Mouse (Mus musculus) midbrain, embryonic 15.5 days (tissue): ENCODE results near the gene Cilp. TPM values are rescaled to one million over a fixed set of nuclear protein-coding genes. Genes with fewer than 3 reads are reported as not detected.
"Not testable (repeated sequence)": the region's sequence is repeated elsewhere in the genome, so short reads cannot be mapped to it uniquely, and the experiment has no call there.

Experiments
- ATAC-seq: fragments of 200-750 bp; cut with Nextera tagmentation; replicated peaks from 2 replicates; pipeline ENCODE4 v1.8.0; 2017; ENCODE audit warnings: moderate TSS enrichment
- H3K27ac ChIP-seq: fragments of 300-500 bp; sonication (generic); 2 replicates; pipeline ENCODE4 v1.5.1; 2015; ENCODE audit warnings: mild to moderate bottlenecking, inconsistent platforms
- H3K27me3 ChIP-seq: fragments of 300-500 bp; sonication (generic); replicated peaks from 2 replicates; pipeline ENCODE4 v1.6.1; 2015; ENCODE audit warnings: inconsistent platforms
- H3K36me3 ChIP-seq: fragments of 300-500 bp; sonication (generic); replicated peaks from 2 replicates; pipeline ENCODE4 v1.6.1; 2015; ENCODE audit warnings: inconsistent platforms
- H3K4me1 ChIP-seq: fragments of 300-500 bp; sonication (generic); 2 replicates; pipeline ENCODE4 v1.6.1; 2015; ENCODE audit warnings: inconsistent platforms
- H3K4me2 ChIP-seq: fragments of 300-500 bp; sonication (generic); 2 replicates; pipeline ENCODE4 v1.6.1; 2015; ENCODE audit warnings: inconsistent platforms, mild to moderate bottlenecking, moderate library complexity
- H3K4me3 ChIP-seq: fragments of 300-500 bp; sonication (generic); 2 replicates; pipeline ENCODE4 v1.5.1; 2015; ENCODE audit warnings: mild to moderate bottlenecking, inconsistent platforms
- H3K9ac ChIP-seq: fragments of 300-500 bp; sonication (generic); 2 replicates; pipeline ENCODE4 v1.6.1; 2015; ENCODE audit warnings: mild to moderate bottlenecking, inconsistent platforms
- H3K9me3 ChIP-seq: fragments of 300-500 bp; sonication (generic); 2 replicates; pipeline ENCODE4 v1.6.1; 2016; ENCODE audit warnings: inconsistent platforms
- WGBS: fragments of 180-500 bp; shearing (Covaris S2); methylation state at CpG from one replicate; pipeline ENCODE4 v1.1.7; 2015; ENCODE audit warnings: mixed read lengths; 5-methylcytosine and 5-hydroxymethylcytosine counted together
- polyA plus RNA-seq: library from polyadenylated mRNA; unstranded; fragments of >200 nt; fragmentation: Nextera tagmentation; extraction: Ambion mirVana; gene quantifications from 2 replicates; pipeline ENCODE4 v1.2.1, GENCODE M21; 2015

Gene Cilp
- polyA plus RNA-seq, 1 experiment from 2014 or later, result 0.26 TPM

DNA sequence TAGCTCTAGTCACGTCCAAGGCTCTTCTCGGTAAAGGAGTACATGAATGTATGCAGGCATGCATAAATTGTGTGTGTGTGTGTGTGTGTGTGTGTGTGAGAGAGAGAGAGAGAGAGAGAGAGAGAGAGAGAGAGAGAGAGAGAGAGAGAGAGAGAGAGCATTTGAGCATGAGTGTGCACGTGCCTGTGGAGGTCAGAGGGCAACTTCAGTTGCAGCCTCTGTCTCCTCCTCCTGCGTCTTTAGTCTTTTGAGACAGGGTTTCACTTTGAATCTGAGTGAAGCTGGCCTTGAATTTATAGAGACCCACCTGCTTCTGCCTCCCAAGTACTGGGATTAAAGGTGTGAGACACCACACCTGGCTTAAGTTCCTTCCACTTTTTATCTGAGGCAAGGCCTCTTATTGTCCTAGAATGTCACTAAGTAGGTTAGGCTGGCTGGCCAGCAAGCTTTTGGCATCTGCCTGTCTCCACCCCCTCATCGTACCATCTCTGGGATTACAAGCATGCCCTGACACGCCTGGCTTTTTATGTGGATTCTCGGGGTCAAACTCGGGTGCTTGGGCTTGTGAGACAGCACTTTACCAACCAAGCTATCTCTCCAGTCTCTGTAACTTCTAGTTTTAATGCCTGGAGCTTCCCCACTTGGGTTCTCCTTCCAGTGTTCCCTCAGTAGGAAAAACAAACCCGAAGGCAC lies 7.6 kb upstream of the Cilp start:
- H3K9me3 ChIP-seq, result no peaks in the 10 kb centered on the region
- H3K4me3 ChIP-seq, result no peak overlapping the region
- no peak overlapping the region for H3K9ac ChIP-seq
- H3K4me2 ChIP-seq, result no peak overlapping the region
- H3K27ac ChIP-seq, result no peak overlapping the region
- ATAC-seq, result no peak
- H3K36me3 ChIP-seq, result no peaks in the 10 kb centered on the region
- no peaks in the 10 kb centered on the region for H3K27me3 ChIP-seq
- H3K4me1 ChIP-seq, result no peaks in the 10 kb centered on the region
- WGBS, result 63% methylated on average over 9 of the region's 9 CpGs

DNA sequence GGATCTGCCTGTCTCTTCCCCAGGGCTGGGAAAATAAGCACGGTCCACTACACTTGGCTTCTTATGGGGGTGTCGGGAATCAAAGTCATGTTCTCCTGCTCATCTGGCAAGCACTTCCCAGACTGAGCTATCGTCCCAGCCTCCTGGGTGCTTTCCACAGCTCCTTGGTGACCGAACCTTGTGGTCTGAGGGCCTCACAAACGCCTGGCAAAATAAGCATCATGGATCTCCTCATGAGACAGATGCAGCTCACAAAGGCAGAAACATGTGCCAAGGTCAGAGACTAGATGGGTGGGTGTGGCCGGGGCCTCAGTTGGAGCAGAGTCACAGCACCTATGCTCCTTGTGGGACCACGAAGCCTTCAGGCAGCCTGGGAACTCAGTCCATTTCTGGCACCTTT lies 5.6 kb upstream of the Cilp start:
- H3K36me3 ChIP-seq, result no peaks in the 10 kb centered on the region
- no peak for ATAC-seq
- H3K4me1 ChIP-seq, result no peaks in the 10 kb centered on the region
- WGBS, result 77% methylated on average over 7 of the region's 7 CpGs
- H3K27ac ChIP-seq, result no peak overlapping the region
- H3K4me3 ChIP-seq, result no peak overlapping the region
- H3K9me3 ChIP-seq, result no peaks in the 10 kb centered on the region
- H3K27me3 ChIP-seq, result no peaks in the 10 kb centered on the region
- no peak overlapping the region for H3K9ac ChIP-seq
- no peak overlapping the region for H3K4me2 ChIP-seq

- Histone ChIP-seq H3K4me2 (no peak overlapping the region), H3K27ac (no peak overlapping the region), H3K36me3 (no peaks in the 10 kb centered on the region), H3K9me3 (no peaks in the 10 kb centered on the region), H3K27me3 (no peaks in the 10 kb centered on the region), H3K4me3 (no peak overlapping the region), H3K9ac (no peak overlapping the region), H3K4me1 (no peaks in the 10 kb centered on the region)
- ATAC-seq, result no peak
- whole genome bisulfite sequencing, result 83% methylated on average over 2 of the region's 2 CpGs
Measured at GRCm38 (mm10) chr9:65261591-65262230, 3.3 kb upstream of the Cilp start.

DNA sequence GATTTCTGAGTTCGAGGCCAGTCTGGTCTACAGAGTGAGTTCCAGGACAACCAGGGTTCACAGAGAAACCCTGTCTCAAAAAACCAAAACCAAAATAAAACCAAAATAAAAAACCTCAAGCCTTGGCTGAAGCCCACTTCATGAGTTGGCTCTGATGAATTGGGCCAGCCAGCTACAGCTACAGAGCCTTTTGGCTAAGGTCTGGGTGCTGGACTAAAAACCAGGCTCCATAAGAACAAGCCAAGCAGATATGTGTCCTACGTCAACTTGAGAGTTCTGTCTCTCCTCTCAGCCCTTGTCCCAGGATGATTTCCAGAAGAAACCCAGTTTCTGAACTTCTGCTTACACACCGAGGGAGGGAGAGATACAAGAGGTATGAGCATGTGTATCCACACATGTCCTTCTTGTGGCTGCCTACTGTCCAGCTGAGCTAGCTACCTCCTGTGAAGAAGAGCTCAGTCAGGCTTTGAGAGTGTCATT lies 2.3 kb upstream of the Cilp start:
- no peak overlapping the region for H3K4me2 ChIP-seq
- H3K9ac ChIP-seq, result no peak overlapping the region
- H3K27me3 ChIP-seq, result no peaks in the 10 kb centered on the region
- no peaks in the 10 kb centered on the region for H3K9me3 ChIP-seq
- peaks cover 3% of the 10 kb centered on the region for H3K4me1 ChIP-seq
- WGBS, result 92% methylated on average over 3 of the region's 3 CpGs
- H3K36me3 ChIP-seq, result no peaks in the 10 kb centered on the region
- no peak overlapping the region for H3K4me3 ChIP-seq
- H3K27ac ChIP-seq, result no peak overlapping the region
- no peak for ATAC-seq

DNA sequence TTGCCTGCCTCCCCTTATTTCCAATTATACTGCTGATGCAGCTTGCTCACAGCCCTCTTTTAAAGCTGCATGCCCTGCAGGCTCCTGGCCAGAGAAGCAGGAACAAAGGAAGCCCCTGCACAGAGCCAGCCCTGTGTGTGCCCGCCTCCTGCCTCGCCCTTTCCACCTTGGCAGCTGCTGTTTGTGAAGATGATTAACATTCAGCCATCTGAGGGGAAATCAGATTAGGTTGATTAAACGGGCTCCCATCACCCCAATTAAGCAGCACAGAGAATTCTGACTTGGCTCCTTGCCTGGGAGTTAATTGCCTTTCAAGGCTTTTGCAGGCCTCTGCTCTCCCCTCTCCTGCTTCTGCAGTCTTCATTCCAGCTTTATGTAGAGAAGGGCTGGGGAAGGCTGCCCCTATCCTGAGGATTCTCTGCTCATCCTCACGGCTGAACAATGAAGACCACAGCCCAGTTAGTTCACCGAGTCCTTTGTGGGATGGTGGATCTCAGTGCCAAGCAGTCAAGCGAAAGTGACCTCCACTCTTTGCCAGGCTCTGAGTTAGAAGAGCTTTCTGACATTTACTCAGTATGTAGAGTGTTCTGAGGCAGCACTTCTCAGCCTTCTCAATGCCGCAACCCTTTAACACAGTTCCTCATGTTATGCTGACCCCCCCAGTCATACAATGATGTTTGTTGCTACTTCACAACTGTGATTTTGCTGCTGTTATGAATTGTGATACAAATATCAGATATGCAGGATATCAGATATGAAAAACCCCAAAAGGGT lies 2.9 kb downstream of the Cilp start:
- Histone ChIP-seq H3K27ac (peak overlapping the region; percentile 86), H3K36me3 (no peaks in the 10 kb centered on the region), H3K4me2 (no peak overlapping the region), H3K4me3 (no peak overlapping the region), H3K4me1 (peaks cover 12% of the 10 kb centered on the region), H3K27me3 (no peaks in the 10 kb centered on the region), H3K9ac (no peak overlapping the region), H3K9me3 (no peaks in the 10 kb centered on the region)
- ATAC-seq, result peak; percentile 90
- WGBS, result 22% methylated on average over 7 of the region's 7 CpGs

- no peak overlapping the region for H3K9ac ChIP-seq
- H3K4me1 ChIP-seq, result peaks cover 3% of the 10 kb centered on the region
- no peaks in the 10 kb centered on the region for H3K27me3 ChIP-seq
- H3K36me3 ChIP-seq, result no peaks in the 10 kb centered on the region
- no peak overlapping the region for H3K4me2 ChIP-seq
- ATAC-seq, result no peak
- H3K27ac ChIP-seq, result no peak overlapping the region
- H3K9me3 ChIP-seq, result no peaks in the 10 kb centered on the region
- WGBS, result 89% methylated on average over 13 of the region's 13 CpGs
- H3K4me3 ChIP-seq, result no peak overlapping the region
Measured at GRCm38 (mm10) chr9:65273048-65273809, 8.2 kb downstream of the Cilp start.

DNA sequence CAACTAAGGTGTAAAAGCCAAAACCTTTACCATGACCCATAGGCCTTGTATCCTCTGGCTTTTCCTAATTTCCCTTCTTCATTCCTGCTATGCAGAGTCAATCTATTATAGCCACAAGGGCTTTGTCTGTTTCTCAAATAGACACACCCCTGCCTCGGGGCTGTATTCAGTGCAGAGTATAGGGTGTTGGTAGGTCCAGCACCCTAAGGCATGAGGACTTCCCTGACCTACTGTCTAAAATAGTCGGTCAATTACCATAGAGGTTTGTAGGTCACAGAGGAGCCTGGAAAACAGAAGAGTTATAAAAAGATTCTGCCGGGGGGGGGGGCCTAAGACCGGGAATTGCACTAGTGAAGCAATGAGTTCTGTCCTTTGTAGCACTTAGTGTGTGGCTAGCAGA lies 8.9 kb downstream of the Cilp start:
- ATAC-seq, result no peak
- H3K9me3 ChIP-seq, result no peaks in the 10 kb centered on the region
- no peak overlapping the region for H3K9ac ChIP-seq
- H3K4me1 ChIP-seq, result no peaks in the 10 kb centered on the region
- 80% methylated on average over 4 of the region's 4 CpGs for WGBS
- H3K36me3 ChIP-seq, result no peaks in the 10 kb centered on the region
- H3K4me3 ChIP-seq, result no peak overlapping the region
- no peaks in the 10 kb centered on the region for H3K27me3 ChIP-seq
- H3K4me2 ChIP-seq, result no peak overlapping the region
- H3K27ac ChIP-seq, result no peak overlapping the region

DNA sequence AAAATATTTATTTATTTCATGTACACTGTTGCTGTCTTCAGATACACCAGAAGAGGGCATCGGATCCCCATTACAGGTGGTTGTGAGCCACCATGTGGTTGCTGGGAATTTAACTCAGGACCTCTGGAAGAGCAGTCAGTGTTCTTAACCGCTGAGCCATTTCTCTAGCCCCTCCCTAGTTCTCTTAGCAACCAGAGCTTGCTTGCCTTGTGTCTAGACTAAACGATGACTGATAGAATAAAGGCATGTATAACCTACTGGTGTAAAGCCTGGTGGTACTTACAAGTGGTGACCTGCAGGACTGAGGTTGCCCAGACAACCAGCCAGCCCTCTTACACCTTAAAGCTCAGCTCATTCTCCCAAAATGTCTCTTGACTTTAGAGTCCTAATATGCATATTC lies 9.9 kb downstream of the Cilp start:
- not testable (repeated sequence) for H3K27ac ChIP-seq, H3K36me3 ChIP-seq, H3K9ac ChIP-seq, ATAC-seq, H3K4me2 ChIP-seq, H3K9me3 ChIP-seq, H3K4me3 ChIP-seq, H3K4me1 ChIP-seq, H3K27me3 ChIP-seq
- WGBS, result 76% methylated on average over 3 of the region's 3 CpGs

DNA sequence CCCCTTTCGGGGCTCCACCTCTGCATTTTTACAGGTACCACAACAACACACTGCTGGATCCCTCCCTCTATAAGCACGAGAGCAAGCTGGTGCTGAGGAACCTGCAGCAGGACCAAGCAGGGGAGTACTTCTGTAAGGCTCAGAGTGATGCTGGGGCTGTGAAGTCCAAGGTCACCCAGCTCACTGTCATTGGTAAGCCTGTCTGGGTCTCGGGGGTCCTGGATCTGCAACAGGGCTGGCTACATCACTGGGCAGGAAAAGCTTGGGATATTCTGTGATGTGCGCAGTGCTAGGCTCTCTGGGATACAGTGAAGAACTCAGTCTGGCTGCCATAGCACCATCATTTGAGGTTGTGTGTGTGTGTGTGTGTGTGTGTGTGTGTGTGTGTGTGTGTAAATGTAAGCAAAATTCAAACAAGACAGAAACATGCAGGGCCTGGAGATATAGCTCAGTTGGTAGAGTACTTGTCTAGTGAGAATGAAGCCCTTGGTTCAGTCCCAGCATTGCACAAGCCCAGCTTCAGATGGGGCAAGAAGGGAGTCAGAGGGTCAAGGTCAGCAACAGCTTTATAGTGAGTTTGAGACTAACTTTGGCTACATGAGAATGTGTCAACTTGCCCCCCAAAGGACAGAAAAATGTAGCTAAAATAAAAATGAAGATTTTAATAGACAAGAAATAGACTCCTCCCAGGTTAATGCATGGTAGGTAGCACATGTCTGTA lies 11.0 kb downstream of the Cilp start:
- Histone ChIP-seq H3K4me1 (no peaks in the 10 kb centered on the region), H3K9me3 (no peaks in the 10 kb centered on the region), H3K36me3 (no peaks in the 10 kb centered on the region), H3K9ac (no peak overlapping the region), H3K4me2 (no peak overlapping the region), H3K4me3 (no peak overlapping the region), H3K27me3 (no peaks in the 10 kb centered on the region), H3K27ac (no peak overlapping the region)
- no peak for ATAC-seq
- 83% methylated on average over 4 of the region's 4 CpGs for WGBS

GRCm38 (mm10) chr9:65281536-65282151 lies 16.7 kb downstream of the Cilp start:
- ATAC-seq, result no peak
- no peaks in the 10 kb centered on the region for H3K36me3 ChIP-seq
- WGBS, result 75% methylated on average over 5 of the region's 5 CpGs
- H3K9me3 ChIP-seq, result no peaks in the 10 kb centered on the region
- no peak overlapping the region for H3K27ac ChIP-seq
- no peaks in the 10 kb centered on the region for H3K27me3 ChIP-seq
- no peaks in the 10 kb centered on the region for H3K4me1 ChIP-seq
- no peak overlapping the region for H3K4me2 ChIP-seq
- H3K4me3 ChIP-seq, result no peak overlapping the region
- H3K9ac ChIP-seq, result no peak overlapping the region

GRCm38 (mm10) chr9:65283301-65283700 lies 18.3 kb downstream of the Cilp start:
- WGBS, result 0% methylated on average over 3 of the region's 3 CpGs
- no peaks in the 10 kb centered on the region for H3K9me3 ChIP-seq
- H3K27ac ChIP-seq, result no peak overlapping the region
- H3K4me2 ChIP-seq, result no peak overlapping the region
- H3K27me3 ChIP-seq, result no peaks in the 10 kb centered on the region
- H3K4me1 ChIP-seq, result no peaks in the 10 kb centered on the region
- H3K9ac ChIP-seq, result no peak overlapping the region
- no peaks in the 10 kb centered on the region for H3K36me3 ChIP-seq
- no peak for ATAC-seq
- H3K4me3 ChIP-seq, result no peak overlapping the region
